Comparison of ENCODE assay signal across 11 mouse cellular contexts in the genomic region with DNA sequence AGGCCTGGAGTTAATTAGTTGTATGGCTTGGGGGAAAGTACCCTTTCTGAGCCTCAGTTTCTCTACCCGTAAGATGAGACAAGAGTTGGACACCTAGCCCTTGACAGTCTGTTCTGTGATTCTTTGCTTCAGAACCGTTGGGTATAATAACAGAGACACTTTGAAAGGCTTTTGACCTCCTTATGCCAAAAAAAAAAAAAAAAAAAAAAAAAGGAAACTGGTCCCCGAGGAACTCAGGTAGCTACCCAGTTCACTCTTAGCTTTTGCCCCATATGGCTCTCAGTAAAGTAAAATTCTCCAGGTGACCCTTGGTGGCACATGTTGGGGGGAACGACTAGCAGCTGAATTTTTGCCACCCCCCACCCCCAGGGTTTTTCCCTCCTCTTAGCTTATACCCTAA. TPM values are rescaled to one million over a fixed set of nuclear protein-coding genes. Genes with fewer than 3 reads are reported as not detected.
DNase-seq lines count a peak whose midpoint lies in the region; ATAC-seq lines count a peak whose summit lies in the region.
"Had no signal": no experiment of that assay in that cellular context is flagged by ENCODE, and none has a peak within 500 bp of the region (broad histone marks: within the 10 kb centered on the region; RNA-seq: fewer than 3 reads in every experiment).

No protein-coding gene starts in this region.

- H3K27me3 ChIP-seq in forebrain, embryonic 12.5 days: peaks cover 36% of the 10 kb centered on the region
- H3K27me3 ChIP-seq in forebrain, embryonic 11.5 days (ENCODE audit: control insufficient read depth, insufficient read depth, low read length): peaks cover 2% of the 10 kb centered on the region; the same call in 1 of the 2 replicates
- H3K27me3 ChIP-seq in kidney, embryonic 16.5 days (ENCODE audit: insufficient read depth, low read length): peaks cover 16% of the 10 kb centered on the region; the same call in 1 of the 2 replicates
- peaks cover 16% of the 10 kb centered on the region; the same call in 1 of the 2 replicates for H3K27me3 ChIP-seq in embryonic facial prominence, embryonic 14.5 days (replicated peaks; ENCODE audit: control insufficient read depth, insufficient read depth, low read length)
- H3K27me3 ChIP-seq in liver, embryonic 13.5 days: no peaks in the 10 kb centered on the region; the same call in 1 of the 2 replicates

- no peak overlapping the region for H3K27ac ChIP-seq in forebrain, embryonic 12.5 days
- H3K27ac ChIP-seq in forebrain, embryonic 11.5 days (ENCODE audit: low read depth, low read length): no peak overlapping the region
- H3K27ac ChIP-seq in kidney, embryonic 16.5 days (ENCODE audit: low read length): 0 out of 2 replicates have a peak overlapping the region, but pooled peaks have one; percentile 36
- peak overlapping the region; percentile 65 for H3K27ac ChIP-seq in embryonic facial prominence, embryonic 14.5 days (replicated peaks; ENCODE audit: low read depth, low read length)
- no peak overlapping the region; the same call in 1 of the 2 replicates for H3K27ac ChIP-seq in liver, embryonic 13.5 days

- peaks cover 24% of the 10 kb centered on the region for H3K4me1 ChIP-seq in forebrain, embryonic 12.5 days
- H3K4me1 ChIP-seq in forebrain, embryonic 11.5 days (replicated peaks; ENCODE audit: control insufficient read depth, insufficient read depth, low read length): 0 out of 2 replicates have a peak, but pooled peaks cover 6% of the 10 kb centered on the region
- peaks cover 38% of the 10 kb centered on the region for H3K4me1 ChIP-seq in kidney, embryonic 16.5 days (ENCODE audit: insufficient read depth, low read length)
- H3K4me1 ChIP-seq in embryonic facial prominence, embryonic 14.5 days (ENCODE audit: control insufficient read depth, insufficient read depth, low read length): peaks cover 3% of the 10 kb centered on the region; the same call in 1 of the 2 replicates
- peaks cover 41% of the 10 kb centered on the region for H3K4me1 ChIP-seq in liver, embryonic 13.5 days (replicated peaks)

- H3K9ac ChIP-seq in forebrain, embryonic 12.5 days: no peak overlapping the region
- no peak overlapping the region for H3K9ac ChIP-seq in forebrain, embryonic 11.5 days (ENCODE audit: low read length)
- H3K9ac ChIP-seq in kidney, embryonic 16.5 days (replicated peaks; ENCODE audit: low read length): no peak overlapping the region
- H3K9ac ChIP-seq in embryonic facial prominence, embryonic 14.5 days (ENCODE audit: low read depth, low read length): peak overlapping the region; percentile 40; the same call in 1 of the 2 replicates
- no peak overlapping the region; the same call in 1 of the 2 replicates for H3K9ac ChIP-seq in liver, embryonic 13.5 days

- no peak overlapping the region for H3K4me3 ChIP-seq in forebrain, embryonic 12.5 days (replicated peaks)
- H3K4me3 ChIP-seq in forebrain, embryonic 11.5 days (ENCODE audit: low read depth, low read length): no peak overlapping the region
- H3K4me3 ChIP-seq in kidney, embryonic 16.5 days (ENCODE audit: low read length): peak overlapping the region; percentile 22; the same call in 1 of the 2 replicates
- peak overlapping the region; percentile 55 for H3K4me3 ChIP-seq in embryonic facial prominence, embryonic 14.5 days (ENCODE audit: low read depth, low read length)
- peak overlapping the region; percentile 72 for H3K4me3 ChIP-seq in liver, embryonic 13.5 days (replicated peaks)

- no peak for ATAC-seq in forebrain, embryonic 12.5 days (ENCODE audit: low FRiP score)
- no peak for ATAC-seq in forebrain, embryonic 11.5 days (replicated peaks; ENCODE audit: low FRiP score)
- ATAC-seq in kidney, embryonic 16.5 days (ENCODE audit: low FRiP score, low TSS enrichment): no peak
- no peak for ATAC-seq in embryonic facial prominence, embryonic 14.5 days (ENCODE audit: low read depth)
- no peak for ATAC-seq in liver, embryonic 13.5 days (ENCODE audit: low read depth)
- ATAC-seq: Patski had no signal

- WGBS in forebrain, embryonic 12.5 days: 25% methylated on average over 4 of the region's 4 CpGs
- WGBS in forebrain, embryonic 11.5 days: 31% methylated on average over 4 of the region's 4 CpGs
- 37% methylated on average over 4 of the region's 4 CpGs for WGBS in kidney, embryonic 16.5 days
- WGBS in embryonic facial prominence, embryonic 14.5 days: 37% methylated on average over 4 of the region's 4 CpGs
- 37% methylated on average over 4 of the region's 4 CpGs for WGBS in liver, embryonic 13.5 days (ENCODE audit: insufficient replicate concordance)

- no peak for DNase-seq in forebrain, embryonic 11.5 days (ENCODE audit: low spot score)
- DNase-seq in kidney, postnatal 14 days: no peak
- no peak for DNase-seq in embryonic facial prominence, embryonic 14.5 days (ENCODE audit: low spot score)
- no peak for DNase-seq in liver, embryonic 13.5 days
- no peak for DNase-seq in right cerebral cortex, adult 2 months (ENCODE audit: low spot score in 2 of 2)
- DNase-seq in thymus, postnatal 25 days: no peak
- DNase-seq: adrenal gland, postnatal 36 days; cerebellum, adult 8-10 months had no signal

- H3K36me3 ChIP-seq in forebrain, embryonic 12.5 days (replicated peaks): no peaks in the 10 kb centered on the region
- no peaks in the 10 kb centered on the region for H3K36me3 ChIP-seq in forebrain, embryonic 11.5 days (ENCODE audit: control insufficient read depth, insufficient read depth, low read length)
- no peaks in the 10 kb centered on the region for H3K36me3 ChIP-seq in kidney, embryonic 16.5 days (ENCODE audit: insufficient read depth, low read length)
- 0 out of 2 replicates have a peak, but pooled peaks cover 4% of the 10 kb centered on the region for H3K36me3 ChIP-seq in embryonic facial prominence, embryonic 14.5 days (ENCODE audit: control insufficient read depth, insufficient read depth, low read length)
- H3K36me3 ChIP-seq in liver, embryonic 13.5 days: peaks cover 3% of the 10 kb centered on the region; the same call in 1 of the 2 replicates

- peak overlapping the region; percentile 65; the same call in 1 of the 2 replicates for H3K4me2 ChIP-seq in forebrain, embryonic 12.5 days
- H3K4me2 ChIP-seq in forebrain, embryonic 11.5 days (ENCODE audit: low read depth, low read length, severe bottlenecking): no peak overlapping the region
- peak overlapping the region; percentile 80 for H3K4me2 ChIP-seq in kidney, embryonic 16.5 days (replicated peaks; ENCODE audit: low read depth, low read length)
- peak overlapping the region; percentile 70 for H3K4me2 ChIP-seq in embryonic facial prominence, embryonic 14.5 days (ENCODE audit: low read depth, low read length)
- peak overlapping the region; percentile 87 for H3K4me2 ChIP-seq in liver, embryonic 13.5 days

- H3K9me3 ChIP-seq in forebrain, embryonic 12.5 days: no peaks in the 10 kb centered on the region
- H3K9me3 ChIP-seq in forebrain, embryonic 11.5 days (ENCODE audit: control insufficient read depth, low read length): no peaks in the 10 kb centered on the region
- H3K9me3 ChIP-seq in kidney, embryonic 16.5 days (ENCODE audit: low read length): no peaks in the 10 kb centered on the region
- H3K9me3 ChIP-seq in embryonic facial prominence, embryonic 14.5 days (ENCODE audit: control insufficient read depth, low read length): no peaks in the 10 kb centered on the region
- H3K9me3 ChIP-seq in liver, embryonic 13.5 days (replicated peaks): no peaks in the 10 kb centered on the region

RNA-seq across cellular contexts. Expression of a gene that starts 3.5 kb away (rescaled TPM):
- polyA plus RNA-seq in forebrain, embryonic 12.5 days (2016; fragmentation: Nextera tagmentation; extraction: Ambion mirVana): 48.3 and 51.0 TPM in 2 replicates
- 37.6 and 42.6 TPM in 2 replicates for polyA plus RNA-seq in forebrain, embryonic 11.5 days (2014; fragmentation: Nextera tagmentation; extraction: Ambion mirVana)
- 56.4 and 57.2 TPM in 2 replicates for polyA plus RNA-seq in kidney, embryonic 16.5 days (2015; fragmentation: Nextera tagmentation; extraction: Ambion mirVana)
- 31.8 and 34.7 TPM in 2 replicates for polyA plus RNA-seq in embryonic facial prominence, embryonic 14.5 days (2014; fragmentation: Nextera tagmentation; extraction: Ambion mirVana)
- polyA plus RNA-seq in liver, embryonic 13.5 days (2015; fragmentation: Nextera tagmentation; extraction: Ambion mirVana): 24.1 and 29.7 TPM in 2 replicates

Comparison
In these comparisons a context has a peak if more than half of its experiments do, and no peak if none do; other contexts are left out.
1. H3K27ac ChIP-seq: peak in kidney, embryonic 16.5 days (single experiment) and embryonic facial prominence, embryonic 14.5 days (single experiment); none in forebrain, embryonic 12.5 days (single experiment), forebrain, embryonic 11.5 days (single experiment) and liver, embryonic 13.5 days (single experiment).
2. H3K4me3 ChIP-seq: peak in kidney, embryonic 16.5 days (single experiment), embryonic facial prominence, embryonic 14.5 days (single experiment) and liver, embryonic 13.5 days (single experiment); none in forebrain, embryonic 12.5 days (single experiment) and forebrain, embryonic 11.5 days (single experiment).